Mouse (Mus musculus) lung, postnatal 0 days (tissue): ENCODE data around the gene Agtr1a. TPM values are rescaled to one million over a fixed set of nuclear protein-coding genes. Genes with fewer than 3 reads are reported as not detected.

Experiments used
- ATAC-seq: fragments of 200-750 bp; cut with Nextera tagmentation; 2 replicates; pipeline ENCODE4 v1.8.0; 2017; ENCODE audit warnings: moderate library complexity
- DNase-seq: peaks from one replicate; pipeline ENCODE4 v3.0.0-alpha.2; 2016; ENCODE audit warnings: low spot score
- H3K27ac ChIP-seq: fragments of 300-500 bp; sonication (generic); 2 replicates; pipeline ENCODE4 v1.5.1; 2014; ENCODE audit warnings: antibody characterized with exemption, mild to moderate bottlenecking, low read length, mixed read lengths
- H3K27me3 ChIP-seq: fragments of 300-500 bp; sonication (generic); replicated peaks from 2 replicates; pipeline ENCODE4 v1.6.1; 2014; ENCODE audit warnings: low read length, mixed read lengths; ENCODE audit not compliant: insufficient read depth
- H3K36me3 ChIP-seq: fragments of 300-500 bp; sonication (generic); 2 replicates; pipeline ENCODE4 v1.6.1; 2014; ENCODE audit warnings: low read length, mixed read lengths; ENCODE audit not compliant: insufficient read depth
- H3K4me1 ChIP-seq: fragments of 300-500 bp; sonication (generic); 2 replicates; pipeline ENCODE4 v1.6.1; 2014; ENCODE audit warnings: antibody characterized with exemption, low read depth, low read length, mixed read lengths; ENCODE audit not compliant: insufficient read depth
- H3K4me2 ChIP-seq: fragments of 300-500 bp; sonication (generic); replicated peaks from 2 replicates; pipeline ENCODE4 v1.6.1; 2014; ENCODE audit warnings: low read depth, mild to moderate bottlenecking, low read length, moderate library complexity, mixed read lengths
- H3K4me3 ChIP-seq: fragments of 300-500 bp; sonication (generic); 2 replicates; pipeline ENCODE4 v1.5.1; 2014; ENCODE audit warnings: low read depth, low read length
- H3K9ac ChIP-seq: fragments of 300-500 bp; sonication (generic); replicated peaks from 2 replicates; pipeline ENCODE4 v1.6.1; 2014; ENCODE audit warnings: low read depth, mild to moderate bottlenecking
- H3K9me3 ChIP-seq: fragments of 300-500 bp; sonication (generic); 2 replicates; pipeline ENCODE4 v1.6.1; 2016; ENCODE audit warnings: low read length, mixed read lengths
- CTCF ChIP-seq: IDR thresholded peaks from 2 replicates; pipeline ENCODE4 v1.5.1; 2016; ENCODE audit warnings: antibody characterized with exemption, mild to moderate bottlenecking
- EP300 ChIP-seq: IDR thresholded peaks from 2 replicates; pipeline ENCODE4 v1.6.1; 2016; ENCODE audit warnings: antibody characterized with exemption, mild to moderate bottlenecking, control low read depth
- WGBS: fragments of 180-500 bp; shearing (Covaris S2); extraction: QIAGEN DNeasy Blood & Tissue Kit; methylation state at CpG from one replicate; pipeline ENCODE4 v1.1.7; 2014; 5-methylcytosine and 5-hydroxymethylcytosine counted together
- polyA plus RNA-seq: library from polyadenylated mRNA; unstranded; fragments of >200 nt; fragmentation: Nextera tagmentation; extraction: Ambion mirVana; gene quantifications from 2 replicates; pipeline ENCODE4 v1.2.1, GENCODE M21; 2015

Gene Agtr1a
- polyA plus RNA-seq, 1 experiment from 2014 or later, result 9.8 TPM

DNA sequence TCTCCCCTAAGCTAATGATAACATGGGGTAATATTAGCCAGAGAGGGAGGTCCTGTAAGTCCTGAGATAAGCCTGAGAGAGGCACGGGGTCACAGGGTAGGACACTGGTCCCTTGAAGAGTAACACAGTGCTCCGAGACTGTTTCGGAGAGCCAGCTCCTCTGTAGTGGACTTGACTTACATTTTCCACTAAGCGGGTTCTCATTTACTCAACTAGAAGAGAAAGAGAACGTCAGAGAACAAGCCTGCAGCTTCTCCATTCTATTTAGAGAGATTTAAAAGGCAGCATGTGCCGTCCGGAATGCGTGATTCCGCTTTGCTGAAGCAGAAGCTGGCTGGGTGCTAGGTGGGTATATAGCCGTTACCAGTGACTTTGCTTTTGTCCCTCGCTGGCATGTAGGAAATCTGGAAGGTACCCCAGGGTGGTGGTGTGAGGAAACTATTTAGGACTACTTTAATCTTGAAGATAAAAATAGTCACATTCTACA lies 9.2 kb downstream of the Agtr1a start:
- Histone ChIP-seq H3K4me3 (no peak overlapping the region), H3K27me3 (no peaks in the 10 kb centered on the region), H3K9ac (no peak overlapping the region), H3K36me3 (no peaks in the 10 kb centered on the region), H3K4me1 (no peaks in the 10 kb centered on the region), H3K27ac (no peak overlapping the region), H3K4me2 (no peak overlapping the region), H3K9me3 (no peaks in the 10 kb centered on the region)
- no peak for ATAC-seq
- 76% methylated on average over 11 of the region's 11 CpGs for WGBS
- DNase-seq, result no peak
- TF ChIP-seq EP300 (no peak), CTCF (no peak)

DNA sequence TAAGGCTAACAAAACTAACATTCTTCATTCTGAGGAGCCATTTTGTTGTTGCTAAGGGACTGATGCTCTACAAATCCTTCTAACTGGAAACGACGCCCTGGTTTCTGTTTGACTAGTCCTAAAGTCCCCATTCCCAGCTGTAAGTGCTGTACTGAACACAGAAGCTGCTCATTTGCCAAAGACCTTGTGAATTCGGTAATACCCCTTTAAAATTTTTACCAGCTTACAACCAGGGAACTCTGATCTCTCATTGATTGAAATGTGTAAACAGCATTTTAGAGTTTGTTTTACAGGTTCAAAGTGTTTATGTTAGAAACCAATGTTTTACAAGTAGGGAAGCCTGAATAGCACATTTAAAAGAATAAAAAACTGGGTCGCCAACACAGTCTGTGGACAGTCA lies 10.6 kb downstream of the Agtr1a start:
- H3K4me2 ChIP-seq, result no peak overlapping the region
- no peaks in the 10 kb centered on the region for H3K36me3 ChIP-seq
- no peak overlapping the region for H3K9ac ChIP-seq
- H3K9me3 ChIP-seq, result no peaks in the 10 kb centered on the region
- no peak for DNase-seq
- H3K27me3 ChIP-seq, result no peaks in the 10 kb centered on the region
- TF ChIP-seq EP300 (no peak), CTCF (no peak)
- no peak overlapping the region for H3K4me3 ChIP-seq
- ATAC-seq, result no peak
- H3K4me1 ChIP-seq, result no peaks in the 10 kb centered on the region
- WGBS, result 67% methylated on average over 4 of the region's 4 CpGs
- no peak overlapping the region for H3K27ac ChIP-seq

GRCm38 (mm10) chr13:30348306-30348705 lies 12.1 kb downstream of the Agtr1a start:
- Histone ChIP-seq H3K9ac (no peak overlapping the region), H3K4me1 (no peaks in the 10 kb centered on the region), H3K27ac (no peak overlapping the region), H3K9me3 (no peaks in the 10 kb centered on the region), H3K27me3 (no peaks in the 10 kb centered on the region), H3K36me3 (no peaks in the 10 kb centered on the region), H3K4me2 (no peak overlapping the region), H3K4me3 (no peak overlapping the region)
- TF ChIP-seq CTCF (no peak), EP300 (0 out of 2 replicates have a peak, but pooled peaks have one; percentile 17)
- DNase-seq, result peak; percentile 61
- ATAC-seq, result no peak

DNA sequence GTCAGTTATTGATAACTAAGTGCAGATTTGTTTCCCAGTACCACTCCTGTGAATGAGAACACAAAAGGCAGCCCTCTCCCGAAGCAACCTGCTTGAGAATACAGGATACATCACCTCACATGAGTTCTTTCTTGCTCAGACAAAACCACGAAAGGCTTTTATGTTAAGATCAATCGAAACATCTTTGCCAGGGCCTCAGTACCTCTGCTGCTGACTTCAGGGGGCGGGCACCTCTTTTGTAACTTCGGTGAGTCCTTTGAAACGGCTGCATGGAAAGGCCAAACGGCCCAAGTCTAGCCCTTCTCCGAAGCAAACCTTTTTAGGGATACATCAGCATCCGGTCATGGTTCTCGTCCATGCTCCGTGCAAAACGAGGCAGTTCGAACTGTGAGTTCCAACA lies 15.7 kb downstream of the Agtr1a start:
- Histone ChIP-seq H3K27ac (no peak overlapping the region), H3K9me3 (no peaks in the 10 kb centered on the region), H3K36me3 (no peaks in the 10 kb centered on the region), H3K9ac (no peak overlapping the region), H3K4me3 (no peak overlapping the region), H3K4me1 (no peaks in the 10 kb centered on the region), H3K4me2 (no peak overlapping the region), H3K27me3 (no peaks in the 10 kb centered on the region)
- TF ChIP-seq CTCF, result no peak
- no peak for TF ChIP-seq EP300
- DNase-seq (no peak), ATAC-seq (no peak)
- WGBS, result 78% methylated on average over 13 of the region's 13 CpGs

DNA sequence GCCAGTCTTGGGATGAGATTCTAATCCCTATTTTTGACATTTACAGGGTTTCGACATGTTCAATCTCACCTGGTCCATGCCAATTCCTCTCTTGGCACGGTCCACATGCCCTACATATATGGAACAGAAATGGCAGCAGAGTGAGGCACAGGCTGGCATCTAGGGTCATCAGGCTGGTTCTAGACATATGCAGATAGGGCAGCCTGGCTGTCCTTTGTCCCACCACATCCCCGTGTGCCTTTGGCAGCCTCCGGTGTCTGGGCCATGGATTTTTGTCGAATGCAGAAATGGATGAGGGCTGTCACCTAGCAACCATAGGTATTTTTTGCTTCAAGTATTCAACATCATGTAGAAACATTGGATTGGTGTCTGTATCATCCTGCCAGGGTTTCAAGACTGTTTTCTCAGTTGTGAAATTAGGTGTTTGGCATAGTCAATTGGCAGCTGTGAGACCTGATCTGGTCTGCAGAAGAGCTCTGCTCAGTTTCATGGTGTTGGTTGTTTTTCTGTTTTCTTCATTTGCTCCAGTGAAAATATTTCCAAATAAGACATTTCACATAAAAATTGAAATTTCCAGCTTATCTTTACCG lies 18.8 kb downstream of the Agtr1a start:
- Histone ChIP-seq H3K9ac (no peak overlapping the region), H3K27ac (no peak overlapping the region), H3K4me3 (no peak overlapping the region), H3K9me3 (no peaks in the 10 kb centered on the region), H3K36me3 (no peaks in the 10 kb centered on the region), H3K4me1 (no peaks in the 10 kb centered on the region), H3K4me2 (no peak overlapping the region), H3K27me3 (no peaks in the 10 kb centered on the region)
- WGBS, result 89% methylated on average over 6 of the region's 6 CpGs
- TF ChIP-seq EP300 (no peak), CTCF (no peak)
- no peak for DNase-seq
- ATAC-seq, result no peak

- 75% methylated on average over 2 of the region's 2 CpGs for whole genome bisulfite sequencing
- Histone ChIP-seq H3K9ac (no peak overlapping the region), H3K36me3 (no peaks in the 10 kb centered on the region), H3K4me3 (no peak overlapping the region), H3K27me3 (no peaks in the 10 kb centered on the region), H3K27ac (no peak overlapping the region), H3K4me1 (no peaks in the 10 kb centered on the region), H3K9me3 (no peaks in the 10 kb centered on the region), H3K4me2 (no peak overlapping the region)
- ATAC-seq (no peak), DNase-seq (no peak)
- TF ChIP-seq CTCF, result no peak
- no peak for TF ChIP-seq EP300
These were observed 19.7 kb downstream of the Agtr1a start for GRCm38 (mm10) chr13:30355979-30356378.
